Mouse (Mus musculus) kidney, postnatal 25 days (tissue): ENCODE measurements at regions not wholly inside any gene's neighbourhood (a gene's known extent, or its start where the extent isn't known, plus 50 kb on each side); places are given as distances from the start of the nearest gene placed in this dataset.

Source experiments
- DNase-seq, 2 experiments: peaks; one replicate each; pipeline ENCODE4 v3.0.0; 2021; ENCODE audit warnings: mixed read lengths in 2 of 2

DNA sequence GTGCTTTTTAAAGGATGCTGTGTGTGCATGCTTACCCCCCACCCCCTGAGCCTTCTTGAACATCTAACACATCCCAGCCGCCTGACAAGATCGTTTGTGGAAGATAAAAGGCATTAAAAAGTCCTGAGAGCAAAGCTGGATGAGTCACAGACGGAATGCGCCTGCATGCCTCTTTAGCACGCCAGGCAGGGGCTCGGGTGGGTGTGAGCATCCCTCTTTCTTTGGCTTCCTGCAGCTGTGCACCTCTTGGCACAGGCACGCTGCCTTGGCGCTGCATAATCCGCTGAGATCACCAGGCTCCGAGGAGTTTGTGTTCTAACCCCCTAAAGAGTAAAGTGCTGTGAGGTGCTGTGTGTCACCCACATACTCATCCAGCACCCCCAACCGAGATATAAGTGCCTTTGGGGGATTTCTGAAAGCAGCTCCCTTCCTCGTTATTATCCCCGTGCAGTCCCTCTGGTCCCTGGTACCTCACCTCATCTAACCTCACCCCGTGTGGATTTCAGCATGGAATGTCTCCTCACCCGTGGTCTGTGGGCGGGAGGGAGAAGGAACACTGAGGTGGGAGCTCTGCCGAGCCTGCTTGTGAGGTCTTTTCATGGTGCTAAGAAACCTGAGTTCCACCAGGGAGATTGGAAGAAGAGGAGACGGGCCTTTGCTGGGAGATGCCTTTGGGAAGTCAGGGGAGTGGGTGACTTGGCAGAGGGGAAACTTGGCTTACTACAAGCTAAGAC is 117.8 kb upstream of the Topaz1 start:
- DNase-seq = no peak

DNA sequence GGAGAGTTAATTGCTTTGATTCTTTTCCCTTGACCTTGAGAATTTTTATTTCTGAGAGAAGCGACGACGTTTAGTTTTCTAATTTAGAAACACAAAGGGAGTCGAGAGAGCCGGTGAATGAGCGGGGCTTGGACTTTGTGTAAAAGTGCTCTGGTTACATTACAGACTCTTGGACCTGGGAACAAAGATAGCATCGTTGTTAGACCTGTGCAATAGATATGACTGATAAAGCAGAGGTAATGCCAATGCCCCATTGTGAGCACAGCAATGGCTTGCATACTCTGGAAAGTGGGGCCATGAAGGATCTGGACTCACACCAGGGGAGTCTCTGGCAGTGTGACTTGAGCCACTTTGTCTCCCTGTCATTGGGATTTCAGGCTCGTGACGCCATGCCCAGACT is 115.4 kb upstream of the Topaz1 start:
- DNase-seq = no peak

DNA sequence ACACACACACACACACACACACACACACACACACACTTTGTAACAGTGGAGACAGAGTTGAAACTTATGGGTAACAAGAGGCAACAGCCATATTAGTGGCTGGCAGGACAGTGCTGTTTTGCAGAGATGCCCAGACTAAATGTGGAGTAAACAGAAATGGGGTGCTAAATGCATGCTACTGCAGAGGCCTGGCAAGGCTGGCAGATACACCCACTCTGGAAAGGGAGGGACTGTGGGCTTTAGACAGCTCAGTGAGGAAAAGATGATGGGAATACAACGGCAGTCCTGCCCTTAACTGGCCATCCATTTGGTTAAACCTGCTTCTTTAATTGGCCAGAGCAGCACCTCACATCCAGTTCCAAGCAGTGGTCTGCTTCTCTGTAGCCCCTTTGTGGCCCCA is 113.7 kb upstream of the Topaz1 start:
- DNase-seq = no peak

DNA sequence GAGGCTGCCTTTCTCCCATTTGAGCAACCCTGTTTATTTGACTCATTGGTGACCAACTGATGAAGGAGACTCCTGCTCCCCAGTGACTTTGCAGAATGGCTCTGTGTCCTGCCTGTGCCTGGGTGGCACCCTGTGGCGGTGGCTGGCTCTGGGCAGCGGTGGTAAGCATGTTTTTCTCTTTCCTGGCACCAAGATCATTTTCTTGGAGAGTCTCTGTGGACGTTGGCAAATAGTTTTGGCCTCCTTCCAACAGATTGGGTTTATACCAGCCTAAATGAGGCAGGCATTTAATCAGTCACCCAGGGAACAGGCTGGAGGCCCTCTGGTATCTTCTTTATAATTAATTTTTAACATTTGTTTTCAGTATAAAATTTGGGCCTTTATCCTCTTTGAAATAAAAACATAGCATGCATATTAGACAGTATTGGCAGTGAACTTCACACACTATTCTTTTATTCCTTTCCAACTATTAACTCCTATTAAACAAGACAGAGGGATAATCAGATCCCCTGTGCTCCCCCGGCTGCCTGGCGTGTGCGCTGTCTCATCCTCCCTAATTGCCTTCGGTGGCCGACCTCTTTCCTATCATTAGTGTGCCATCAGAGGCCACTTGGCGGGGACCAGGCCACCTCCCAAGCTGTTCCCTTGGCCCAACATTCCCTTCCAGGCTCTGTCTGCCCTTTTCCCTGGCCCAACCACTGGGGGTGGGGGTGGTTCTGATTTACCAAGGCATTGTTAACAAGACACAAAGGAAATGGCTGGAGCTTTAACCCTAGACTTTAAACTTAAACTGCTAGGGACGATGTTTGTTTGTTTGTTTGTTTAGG is 111.8 kb upstream of the Topaz1 start:
- DNase-seq = peak; percentile 71 to 76

GRCm38 (mm10) chr9:122637591-122637990 is 109.6 kb upstream of the Topaz1 start:
- no peak for DNase-seq

DNA sequence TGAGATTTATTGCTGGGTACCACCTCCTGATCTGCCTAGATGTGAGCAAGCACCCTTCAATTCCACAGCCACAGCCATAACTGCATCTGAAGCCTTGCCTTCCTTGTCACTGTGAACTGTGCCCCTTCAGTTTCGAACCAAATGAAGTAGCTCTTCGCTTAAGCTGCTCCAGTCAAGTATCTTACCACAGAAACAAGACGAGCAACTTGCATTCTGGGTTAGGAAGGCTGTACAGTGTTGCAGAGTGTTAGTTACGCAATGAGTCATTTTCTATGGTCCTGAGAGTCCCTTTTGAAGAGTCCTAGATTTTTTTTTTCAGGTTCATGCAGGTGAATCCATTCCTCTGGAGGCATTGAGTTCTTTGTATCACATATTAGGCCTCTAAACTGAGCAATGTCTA is 107.9 kb upstream of the Topaz1 start:
- DNase-seq = no peak

- no peak for DNase-seq
These were observed 104.2 kb upstream of the Topaz1 start for GRCm38 (mm10) chr9:122642913-122643312.

GRCm38 (mm10) chr9:122645569-122645968 is 101.6 kb upstream of the Topaz1 start:
- no peak for DNase-seq

DNA sequence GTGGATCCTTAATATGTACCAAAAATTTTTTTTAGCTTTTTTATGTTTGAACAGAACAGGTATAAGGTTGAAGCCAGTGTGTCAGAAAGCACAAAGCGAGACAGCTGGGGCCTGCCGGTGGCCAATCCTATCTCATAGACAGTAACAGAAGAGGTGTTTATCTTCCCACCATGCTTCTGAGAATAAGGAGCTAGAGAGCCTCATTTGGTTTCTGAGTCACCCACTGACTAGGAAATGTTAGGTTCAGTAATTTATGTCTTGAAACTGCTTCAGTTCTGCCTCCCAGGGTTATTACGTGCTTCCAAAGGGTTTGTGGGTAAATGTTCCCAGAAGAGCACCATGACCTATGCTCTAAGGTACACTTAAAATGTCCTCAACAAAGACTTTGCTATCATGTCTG is 96.3 kb upstream of the Topaz1 start:
- no peak for DNase-seq

DNA sequence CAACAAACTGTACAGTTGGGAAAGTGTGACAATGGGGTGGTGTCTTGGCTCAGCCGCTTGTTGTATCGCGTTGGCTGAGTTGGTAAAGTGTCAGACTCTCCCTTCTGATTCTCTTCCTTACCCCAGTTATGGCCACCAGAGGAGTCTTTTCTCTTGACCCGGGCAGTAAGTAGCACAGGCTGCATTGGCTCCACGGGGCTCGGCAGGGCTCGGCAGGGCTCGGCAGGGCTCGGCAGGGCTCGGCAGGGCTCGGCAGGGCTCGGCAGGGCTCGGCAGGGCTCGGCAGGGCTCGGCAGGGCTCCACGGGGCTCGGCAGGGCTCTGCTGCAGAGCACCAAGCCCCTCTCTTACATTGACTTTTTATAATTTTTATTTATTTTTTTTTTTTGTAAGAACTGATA is 91.6 kb upstream of the Topaz1 start:
- peak; percentile 65 for DNase-seq

GRCm38 (mm10) chr9:122660050-122660449 is 87.1 kb upstream of the Topaz1 start:
- DNase-seq = peak in 1 of 2 experiments; percentile 15

GRCm38 (mm10) chr9:122666978-122667645 is 80.0 kb upstream of the Topaz1 start:
- peak in 1 of 2 experiments; percentile 25 for DNase-seq

- peak in 1 of 2 experiments; percentile 2 for DNase-seq
These were observed 79.5 kb upstream of the Topaz1 start for GRCm38 (mm10) chr9:122667646-122667981.

DNA sequence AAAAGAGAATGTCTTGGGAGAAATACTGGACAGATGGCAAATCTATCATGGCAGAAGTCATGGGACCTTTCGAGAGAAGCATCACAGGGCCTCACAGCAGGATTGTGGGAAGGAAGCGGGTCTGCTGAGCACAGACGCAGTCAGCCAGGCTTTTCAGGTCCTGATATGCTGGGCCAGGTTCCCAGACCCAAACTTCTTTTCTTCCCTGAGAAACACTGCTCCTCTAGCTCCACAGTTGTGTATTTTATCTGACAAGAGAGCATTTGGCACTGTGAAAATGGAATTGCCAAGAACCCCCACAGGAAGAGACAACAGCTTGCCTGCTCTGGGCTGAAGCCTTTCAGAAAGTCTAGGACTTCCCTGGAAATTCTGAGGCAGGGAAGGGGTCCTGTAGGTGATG is 73.4 kb upstream of the Topaz1 start:
- no peak for DNase-seq

- DNase-seq = no peak
These were observed 69.0 kb upstream of the Topaz1 start for GRCm38 (mm10) chr9:122678001-122678696.

GRCm38 (mm10) chr9:122687170-122687569 is 60.0 kb upstream of the Topaz1 start:
- peak in 1 of 2 experiments; percentile 45 for DNase-seq

DNA sequence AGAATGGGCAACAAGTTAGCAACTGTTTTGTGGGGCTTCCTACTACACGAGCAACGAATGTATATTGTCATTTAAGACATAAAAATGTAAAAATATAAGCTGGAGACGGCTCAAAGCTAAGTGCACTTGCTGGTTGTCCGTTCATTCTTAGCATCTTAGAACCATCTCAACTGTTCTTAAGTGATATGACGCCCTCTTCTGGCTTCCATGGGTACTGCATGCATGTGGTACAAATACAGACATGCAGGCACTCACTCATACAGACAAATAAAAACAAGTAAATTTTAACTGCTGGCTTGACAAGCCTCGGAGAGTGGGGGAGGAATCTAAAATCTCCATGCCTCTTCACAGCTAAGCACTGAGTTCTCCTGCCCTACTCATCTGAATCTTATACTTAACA is 55.3 kb upstream of the Topaz1 start:
- DNase-seq = peak in 1 of 2 experiments; percentile 5

DNA sequence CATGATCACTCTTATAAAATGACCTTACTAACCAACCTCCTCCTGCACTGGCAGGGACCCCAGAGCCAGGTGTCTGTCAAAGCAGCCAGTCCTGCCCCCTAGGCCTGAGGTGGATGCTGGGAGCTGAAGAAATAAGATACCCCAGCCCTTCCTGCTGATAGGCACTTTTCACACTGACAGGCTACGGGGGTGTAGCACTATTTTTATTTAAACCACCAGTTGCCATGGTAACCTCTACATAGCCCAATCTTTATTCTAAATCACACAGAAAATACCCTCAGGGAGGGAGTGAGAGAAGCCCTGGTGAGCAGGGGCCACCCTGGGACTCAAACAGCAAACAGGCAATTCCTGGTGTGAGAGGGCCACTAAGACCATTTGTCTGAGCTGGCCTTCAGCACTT is 51.4 kb upstream of the Topaz1 start:
- no peak for DNase-seq
